Mouse (Mus musculus) kidney, adult 2 months (tissue): ENCODE results near the gene Actg1. TPM values are rescaled to one million over a fixed set of nuclear protein-coding genes. Genes with fewer than 3 reads are reported as not detected.
A peak's percentile ranks its signal among the peaks of the same experiment; 100 is the strongest.

Source experiments
- DNase-seq: peaks from one replicate; pipeline ENCODE4 v3.0.0; 2021
- H3K27ac ChIP-seq: fragments of 200-500 bp; 2 replicates; pipeline ENCODE4 v1.5.1; 2012; ENCODE audit warnings: low read depth, low read length, control low read depth, inconsistent platforms; ENCODE audit not compliant: insufficient read depth
- H3K27me3 ChIP-seq: fragments of 200-500 bp; replicated peaks from 2 replicates; pipeline ENCODE4 v1.6.1; 2012; ENCODE audit warnings: mild to moderate bottlenecking, moderate library complexity, low read length, inconsistent platforms; ENCODE audit not compliant: control insufficient read depth, insufficient read depth
- H3K36me3 ChIP-seq: fragments of 200-500 bp; 2 replicates; pipeline ENCODE4 v1.6.1; 2012; ENCODE audit warnings: mild to moderate bottlenecking, moderate library complexity, low read length, inconsistent platforms; ENCODE audit not compliant: control insufficient read depth, insufficient read depth
- H3K4me1 ChIP-seq: fragments of 200-500 bp; 2 replicates; pipeline ENCODE4 v1.6.1; 2011; ENCODE audit warnings: low read length; ENCODE audit not compliant: control insufficient read depth, insufficient read depth
- H3K4me3 ChIP-seq: fragments of 200-500 bp; 2 replicates; pipeline ENCODE4 v1.5.1; 2011; ENCODE audit warnings: mild to moderate bottlenecking, low read depth, low read length, control low read depth; ENCODE audit not compliant: insufficient read depth
- CTCF ChIP-seq: fragments of 200-500 bp; conservative IDR thresholded peaks from 2 replicates; pipeline ENCODE4 v1.5.1; 2011; ENCODE audit warnings: low read depth, mild to moderate bottlenecking, control low read depth, low read length, moderate library complexity, mixed read lengths; ENCODE audit not compliant: insufficient read depth, insufficient read length
- POLR2A ChIP-seq: fragments of 200-500 bp; IDR thresholded peaks from one replicate; pipeline ENCODE4 v1.6.1; 2011; ENCODE audit warnings: low read depth, low read length, control low read depth
- WGBS: fragments of 180-500 bp; shearing (Covaris S2); methylation state at CpG from one replicate; pipeline ENCODE4 v1.1.7; 2018; 5-methylcytosine and 5-hydroxymethylcytosine counted together
- polyA plus RNA-seq: library from polyadenylated mRNA; depleted of rRNA; stranded (reverse); fragments of >200 nt; gene quantifications from 2 replicates; pipeline ENCODE4 v1.2.3, GENCODE M21; 2012

The Actg1 gene
- polyA plus RNA-seq, 1 experiment: 981 TPM

DNA sequence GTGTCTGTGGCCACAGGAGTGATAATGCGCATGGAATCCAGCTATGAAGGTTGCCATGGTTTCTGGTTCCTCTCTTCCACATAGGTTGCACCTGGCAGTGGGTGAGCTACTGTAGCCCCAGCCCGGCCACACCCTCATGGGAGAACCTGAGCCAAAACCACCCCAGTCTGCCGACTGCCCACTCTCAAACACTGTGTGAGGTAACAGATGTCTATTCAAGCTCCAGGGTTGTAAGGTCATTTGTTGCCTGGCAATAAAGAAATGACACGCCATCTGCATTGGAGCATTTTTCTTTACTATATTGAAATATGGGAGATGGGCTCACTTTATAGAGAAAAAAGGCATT, 33.0 kb downstream of the Actg1 start:
- TF ChIP-seq POLR2A (no peak), CTCF (no peak)
- DNase-seq: no peak
- Histone ChIP-seq H3K27ac (0 out of 2 replicates have a peak overlapping the region, but pooled peaks have one; percentile 72), H3K4me1 (peaks cover 9% of the 10 kb centered on the region), H3K27me3 (no peaks in the 10 kb centered on the region), H3K4me3 (no peak overlapping the region), H3K36me3 (no peaks in the 10 kb centered on the region)
- WGBS: 41% methylated on average over 4 of the region's 4 CpGs

DNA sequence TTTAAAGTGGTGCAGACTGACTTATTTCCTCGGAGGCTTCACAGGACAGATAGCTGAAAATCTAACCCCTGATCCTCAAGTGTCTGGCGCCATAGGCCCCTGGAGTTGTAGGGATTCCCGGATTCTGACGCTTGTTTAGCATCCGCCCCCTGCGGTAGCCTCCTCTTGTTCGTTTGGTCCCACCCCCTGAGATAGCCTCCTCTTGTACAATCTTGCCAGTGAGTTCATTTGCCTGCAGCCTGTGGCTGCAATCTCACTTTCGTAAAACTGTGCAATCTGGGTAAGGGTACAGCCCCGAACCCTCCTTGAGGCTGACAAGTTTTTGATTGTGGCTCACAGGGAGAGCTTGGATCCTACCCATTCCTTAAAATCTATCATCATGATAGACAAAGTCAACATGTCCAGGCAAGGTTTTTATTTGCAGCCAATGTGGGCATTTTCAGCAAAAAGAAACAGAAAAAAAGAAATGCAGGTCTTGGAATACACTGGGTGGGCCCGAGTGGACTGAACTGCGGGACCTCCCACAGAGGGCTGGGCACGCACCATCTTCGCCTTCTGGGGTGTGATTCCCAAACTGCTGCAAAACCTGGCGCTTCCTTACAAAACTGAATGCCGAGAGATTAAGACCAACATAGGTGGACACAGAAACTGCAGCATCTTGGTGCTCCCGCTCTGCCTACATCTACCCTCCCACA, 33.5 kb downstream of the Actg1 start:
- no peaks in the 10 kb centered on the region for H3K27me3 ChIP-seq
- TF ChIP-seq CTCF: no peak
- TF ChIP-seq POLR2A: no peak
- DNase-seq: no peak
- H3K4me1 ChIP-seq: peaks cover 10% of the 10 kb centered on the region
- 84% methylated on average over 16 of the region's 16 CpGs for WGBS
- H3K4me3 ChIP-seq: no peak overlapping the region
- no peaks in the 10 kb centered on the region for H3K36me3 ChIP-seq
- H3K27ac ChIP-seq: no peak overlapping the region

DNA sequence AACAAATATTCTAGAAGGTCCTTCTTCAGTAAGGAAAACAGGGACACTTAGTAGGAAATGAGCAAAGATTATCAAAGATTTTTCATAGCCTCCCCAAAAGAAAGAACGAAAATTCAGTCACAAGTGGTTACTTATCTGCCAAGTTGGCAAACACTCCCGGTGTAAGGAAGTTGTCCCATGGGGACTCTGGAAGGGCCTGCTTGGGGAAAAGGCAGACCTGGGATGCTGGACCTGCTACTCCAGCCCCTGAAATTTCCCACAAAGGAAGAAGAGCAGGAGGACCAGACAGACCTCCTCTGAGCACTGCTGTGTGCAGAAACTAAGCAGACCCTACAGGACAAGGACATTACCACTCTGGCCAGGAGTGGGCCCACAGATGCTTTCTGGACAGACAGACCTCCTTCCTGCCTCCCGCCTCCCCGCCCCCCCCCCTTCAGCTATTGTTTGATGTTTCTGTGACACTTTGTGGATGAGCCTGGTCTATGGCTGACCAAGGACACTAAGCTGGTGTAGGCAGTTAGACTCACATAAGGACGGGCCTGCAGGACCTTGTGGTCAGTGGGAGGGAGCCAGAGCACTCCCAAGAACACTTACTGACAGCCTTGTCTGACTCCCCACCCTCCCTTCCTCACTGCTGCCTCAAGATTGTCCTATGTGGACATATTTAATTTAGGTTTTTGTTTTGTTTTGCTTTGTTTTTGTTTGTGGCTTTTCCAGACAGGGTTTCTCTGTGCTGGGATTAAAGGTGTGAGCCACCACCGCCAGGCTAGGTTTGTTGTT, 34.2 kb downstream of the Actg1 start:
- Histone ChIP-seq H3K4me3 (no peak overlapping the region), H3K36me3 (no peaks in the 10 kb centered on the region), H3K4me1 (peaks cover 10% of the 10 kb centered on the region), H3K27ac (no peak overlapping the region), H3K27me3 (no peaks in the 10 kb centered on the region)
- DNase-seq: no peak
- TF ChIP-seq CTCF (no peak), POLR2A (no peak)
- 74% methylated on average over 6 of the region's 6 CpGs for WGBS

DNA sequence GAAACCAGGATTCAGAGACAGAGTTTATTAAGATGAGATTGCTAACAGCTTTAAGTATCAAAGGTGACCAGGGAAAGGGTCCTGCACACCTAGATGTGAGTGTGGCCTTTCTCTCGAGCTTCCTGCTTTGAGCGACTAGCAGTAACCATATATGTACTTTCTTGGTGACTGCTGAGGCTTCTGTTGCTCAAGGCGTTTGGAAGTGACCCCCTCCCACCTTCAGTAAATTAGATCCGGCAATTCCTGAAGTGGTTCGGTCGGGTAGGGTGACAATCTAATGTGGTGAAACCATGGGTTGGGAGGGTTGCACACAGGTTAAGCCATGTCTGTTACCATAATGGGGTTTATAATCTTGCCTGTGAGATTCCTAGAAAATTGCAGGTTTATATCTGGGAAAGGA, 36.3 kb downstream of the Actg1 start:
- Histone ChIP-seq H3K27ac (no peak overlapping the region), H3K36me3 (no peaks in the 10 kb centered on the region), H3K4me1 (peaks cover 11% of the 10 kb centered on the region), H3K27me3 (no peaks in the 10 kb centered on the region), H3K4me3 (no peak overlapping the region)
- 93% methylated on average over 6 of the region's 6 CpGs for WGBS
- no peak for TF ChIP-seq POLR2A
- no peak for TF ChIP-seq CTCF
- no peak for DNase-seq

DNA sequence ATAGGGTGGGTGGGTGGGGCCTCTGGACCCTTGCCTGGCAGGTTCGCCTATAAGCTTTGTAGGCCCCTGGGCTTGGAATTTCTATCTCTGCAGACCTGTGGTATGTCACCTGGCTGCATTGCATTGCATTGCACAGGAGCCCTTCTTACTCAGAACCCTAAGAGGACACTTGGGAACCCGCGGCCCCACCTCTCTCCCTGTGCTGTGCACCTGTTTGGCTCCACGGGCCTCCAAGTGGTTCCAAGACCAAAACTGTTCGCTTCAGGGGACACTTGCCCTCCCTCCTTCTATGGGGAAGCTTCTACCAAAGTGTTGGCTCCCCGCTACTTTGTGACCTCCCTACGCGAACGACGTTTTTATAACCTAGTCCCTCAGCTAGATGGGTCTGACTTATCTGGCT, 36.8 kb downstream of the Actg1 start:
- Histone ChIP-seq H3K4me1 (peaks cover 6% of the 10 kb centered on the region; the same call in 1 of the 2 replicates), H3K4me3 (no peak overlapping the region), H3K27me3 (no peaks in the 10 kb centered on the region), H3K36me3 (no peaks in the 10 kb centered on the region), H3K27ac (no peak overlapping the region)
- 69% methylated on average over 10 of the region's 10 CpGs for WGBS
- TF ChIP-seq POLR2A (no peak), CTCF (no peak)
- DNase-seq: no peak

DNA sequence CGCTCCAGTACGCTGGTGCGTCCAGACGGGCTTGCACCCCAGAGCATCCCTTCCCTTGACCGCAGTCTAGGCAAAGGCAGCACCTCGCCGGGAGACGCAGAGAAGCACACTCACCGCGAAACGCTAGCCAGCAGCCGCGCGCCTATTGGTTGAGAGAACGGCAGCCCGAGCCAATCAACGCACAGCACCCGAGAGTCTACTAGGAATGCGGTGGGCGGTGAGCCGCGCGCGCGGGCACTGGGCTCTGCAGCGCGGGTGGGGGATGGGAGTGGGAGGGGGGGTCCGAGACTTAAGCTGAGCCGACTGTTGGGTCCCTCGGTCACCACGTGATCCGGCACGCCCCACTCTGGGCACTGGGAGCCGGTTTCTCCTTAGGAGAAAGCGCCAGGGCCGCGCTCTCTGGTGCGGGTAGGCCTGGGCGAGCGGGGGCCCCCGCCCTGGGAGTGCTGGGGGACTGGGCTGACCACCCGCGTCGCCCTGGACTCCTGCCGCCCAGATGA, 37.5 kb downstream of the Actg1 start:
- TF ChIP-seq CTCF: no peak
- TF ChIP-seq POLR2A: no peak
- Histone ChIP-seq H3K36me3 (no peaks in the 10 kb centered on the region), H3K4me1 (peaks cover 10% of the 10 kb centered on the region), H3K27ac (no peak overlapping the region), H3K4me3 (peak overlapping the region; percentile 43), H3K27me3 (no peaks in the 10 kb centered on the region)
- DNase-seq: peak; percentile 96
- WGBS: 14% methylated on average over 45 of the region's 45 CpGs
